Mouse (Mus musculus): ENCODE results near the gene Il1rl2.

Gene Il1rl2

GRCm38 (mm10) chr1:40384931-40385545 is 60.6 kb downstream of the Il1rl2 start:
- DNase-seq, result no peak

DNA sequence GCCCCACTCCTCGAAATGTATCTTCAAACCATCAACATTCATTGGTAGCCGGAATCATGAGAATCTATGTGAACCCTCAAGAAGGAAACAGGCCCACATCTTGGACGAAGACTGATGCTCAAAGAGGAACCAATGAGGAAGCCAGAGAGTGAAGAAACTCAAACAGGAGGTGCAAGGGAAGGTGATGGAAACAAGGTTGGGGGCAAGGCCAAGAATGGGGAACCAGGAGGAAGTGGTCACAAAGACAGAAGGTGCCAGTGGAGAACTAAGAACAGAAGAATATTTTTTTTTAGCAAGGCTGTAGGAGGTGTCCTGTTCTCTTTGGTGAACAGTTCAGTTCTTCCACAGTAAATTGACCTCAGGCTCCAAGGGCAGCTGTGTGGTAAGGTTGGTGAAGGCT is 67.0 kb downstream of the Il1rl2 start:
- no peak for DNase-seq

GRCm38 (mm10) chr1:40392535-40392934 is 68.1 kb downstream of the Il1rl2 start:
- no peak for DNase-seq

GRCm38 (mm10) chr1:40393214-40393613 is 68.8 kb downstream of the Il1rl2 start:
- no peak for DNase-seq

DNA sequence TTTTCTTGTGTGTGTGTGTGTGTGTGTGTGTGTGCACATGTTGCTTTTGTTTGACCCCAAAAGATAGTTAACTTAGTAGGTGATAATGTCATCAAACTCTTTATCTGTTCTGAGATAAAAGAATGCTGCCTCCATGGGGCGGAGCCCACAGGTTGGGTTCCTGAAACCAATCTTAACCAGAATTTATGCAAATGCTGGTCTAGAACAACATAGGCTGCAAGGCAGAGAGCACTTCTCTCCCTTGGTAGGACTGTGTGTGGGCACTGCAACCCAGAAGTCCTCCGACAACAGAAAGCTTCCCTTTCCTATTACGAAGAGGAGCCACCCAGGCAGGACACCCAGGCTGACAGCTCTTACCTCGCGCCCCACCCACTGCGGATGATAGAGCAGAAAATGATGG is 75.2 kb downstream of the Il1rl2 start:
- DNase-seq, result no peak

GRCm38 (mm10) chr1:40404682-40405081 is 80.3 kb downstream of the Il1rl2 start:
- DNase-seq, result no peak

GRCm38 (mm10) chr1:40409882-40410281 is 85.5 kb downstream of the Il1rl2 start:
- DNase-seq, result no peak

GRCm38 (mm10) chr1:40413039-40413438 is 88.6 kb downstream of the Il1rl2 start:
- no peak for DNase-seq

DNA sequence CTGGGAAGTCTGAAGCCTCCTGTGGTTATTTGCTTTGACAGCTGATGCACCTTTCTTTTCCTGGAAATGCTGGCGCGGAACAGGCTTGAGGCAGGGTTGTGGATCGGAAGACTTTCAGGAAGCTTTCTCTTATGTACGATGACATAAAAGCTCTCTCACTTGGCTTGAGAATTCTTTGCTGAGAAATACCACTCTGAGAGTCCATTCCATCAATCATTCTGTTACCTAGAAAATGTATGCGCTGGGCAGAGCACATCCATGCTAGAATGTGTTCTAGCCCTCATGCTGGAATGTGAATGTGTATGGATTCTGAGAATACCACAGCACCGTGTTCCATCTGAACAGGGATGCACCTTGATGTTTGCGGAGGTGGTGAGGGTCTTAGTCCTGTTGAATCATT is 89.9 kb downstream of the Il1rl2 start:
- no peak for DNase-seq

DNA sequence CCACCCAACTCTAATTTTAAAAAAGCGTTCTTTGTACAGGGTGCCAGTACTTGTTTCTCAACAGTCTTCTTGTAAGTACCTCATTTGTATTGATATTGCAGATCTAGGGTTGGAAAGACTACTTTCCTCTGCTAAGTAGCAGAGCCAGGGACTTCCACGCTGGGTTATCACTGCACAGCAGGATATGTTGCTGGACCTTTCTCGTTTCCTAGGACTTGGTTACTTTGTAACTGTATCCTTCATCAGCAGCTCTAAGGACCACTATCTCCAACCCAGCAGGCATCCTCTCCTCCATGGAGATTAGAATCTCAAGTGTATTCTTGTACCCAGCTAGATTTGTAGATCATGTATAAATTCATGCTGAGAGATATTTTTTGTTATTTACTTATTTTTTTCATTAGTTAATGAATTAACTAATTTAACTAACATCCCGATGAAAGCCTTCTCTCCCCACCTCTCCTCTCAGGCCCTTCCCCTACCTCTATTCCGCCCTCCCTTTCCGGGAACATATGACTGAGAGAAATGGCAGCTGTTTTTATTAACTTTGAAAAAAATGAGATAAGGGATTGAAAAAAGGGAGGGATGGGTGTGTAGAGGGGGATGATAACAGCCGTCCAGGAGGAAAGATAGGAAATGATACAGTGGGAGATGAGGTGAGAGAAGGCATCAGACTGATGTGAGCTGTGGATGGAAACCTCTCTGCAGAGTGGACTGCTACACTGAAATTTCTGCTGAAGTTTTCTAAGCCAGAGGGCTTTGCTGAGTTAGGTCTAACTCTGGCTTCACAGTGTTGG is 90.7 kb downstream of the Il1rl2 start:
- no peak for DNase-seq

DNA sequence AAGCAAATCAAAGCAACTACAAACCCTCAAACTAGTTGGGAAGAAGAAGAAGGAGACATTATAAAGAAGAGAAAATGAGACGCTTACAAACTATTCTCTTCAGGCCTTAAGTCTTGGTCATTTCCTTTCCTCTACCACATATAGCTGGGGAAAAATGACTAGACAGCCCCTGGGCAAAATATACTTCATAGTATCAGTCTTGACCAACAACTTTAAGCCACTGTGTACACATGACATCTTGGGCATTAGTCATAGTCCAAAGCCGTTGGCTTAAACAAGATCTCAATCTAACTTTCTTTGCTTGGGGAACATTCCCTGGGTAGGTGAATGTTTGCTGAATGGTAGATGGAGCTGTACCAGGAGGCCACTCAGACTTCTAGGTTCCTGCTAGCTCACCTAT is 92.6 kb downstream of the Il1rl2 start:
- no peak for DNase-seq
